Mouse (Mus musculus) cerebellum, adult 2 months (tissue): ENCODE data around the gene Use1. TPM values are rescaled to one million over a fixed set of nuclear protein-coding genes. Genes with fewer than 3 reads are reported as not detected.
A peak's percentile ranks its signal among the peaks of the same experiment; 100 is the strongest.

Experiments used
- DNase-seq, 2 experiments: peaks; one replicate each; pipeline ENCODE4 v3.0.0; 2021
- H3K27ac ChIP-seq: fragments of 200-500 bp; 2 replicates; pipeline ENCODE4 v1.5.1; 2012; ENCODE audit warnings: low read length, control low read depth, inconsistent platforms; ENCODE audit not compliant: insufficient read depth
- H3K27me3 ChIP-seq: fragments of 200-500 bp; 2 replicates; pipeline ENCODE4 v1.6.1; 2012; ENCODE audit warnings: inconsistent platforms, mild to moderate bottlenecking, low read length, moderate library complexity; ENCODE audit not compliant: control insufficient read depth, insufficient read depth
- H3K4me1 ChIP-seq: fragments of 200-500 bp; 2 replicates; pipeline ENCODE4 v1.6.1; 2011; ENCODE audit warnings: low read length; ENCODE audit not compliant: control insufficient read depth, insufficient read depth
- H3K4me3 ChIP-seq: fragments of 200-500 bp; replicated peaks from 2 replicates; pipeline ENCODE3; 2011; ENCODE audit warnings: mild to moderate bottlenecking, low read depth, low read length, control low read depth; ENCODE audit not compliant: insufficient read depth
- CTCF ChIP-seq: fragments of 200-500 bp; IDR thresholded peaks from 2 replicates; pipeline ENCODE4 v1.5.1; 2011; ENCODE audit warnings: low read depth, mild to moderate bottlenecking, control low read depth, low read length, moderate library complexity, borderline replicate concordance; ENCODE audit not compliant: insufficient read depth
- POLR2A ChIP-seq: fragments of 200-500 bp; IDR thresholded peaks from 2 replicates; pipeline ENCODE4 v1.6.1; 2011; ENCODE audit warnings: low read length, control low read depth, borderline replicate concordance; ENCODE audit not compliant: insufficient read depth
- WGBS: fragments of 180-500 bp; shearing (Covaris S2); methylation state at CpG from one replicate; pipeline ENCODE4 v1.1.7; 2018; 5-methylcytosine and 5-hydroxymethylcytosine counted together
- polyA plus RNA-seq: library from polyadenylated mRNA; depleted of rRNA; stranded (reverse); fragments of >200 nt; gene quantifications from 2 replicates; pipeline ENCODE4 v1.2.3, GENCODE M21; 2012

The Use1 gene
- polyA plus RNA-seq, 1 experiment = 204 TPM

GRCm38 (mm10) chr8:71388267-71388666 is 21.6 kb downstream of the Use1 start:
- no peaks in the 10 kb centered on the region; the same call in 1 of the 2 replicates for H3K4me1 ChIP-seq
- no peak overlapping the region for H3K27ac ChIP-seq
- 79% methylated on average over 1 of the region's 1 CpGs for WGBS
- H3K27me3 ChIP-seq = no peaks in the 10 kb centered on the region
- TF ChIP-seq CTCF (no peak), POLR2A (no peak)
- no peak for DNase-seq
- no peak overlapping the region for H3K4me3 ChIP-seq

- Histone ChIP-seq H3K4me1 (no peaks in the 10 kb centered on the region; the same call in 1 of the 2 replicates), H3K27ac (no peak overlapping the region), H3K27me3 (no peaks in the 10 kb centered on the region), H3K4me3 (no peak overlapping the region)
- TF ChIP-seq CTCF = no peak
- no peak for TF ChIP-seq POLR2A
- peak in 1 of 2 experiments; percentile 0 for DNase-seq
- WGBS = 87% methylated on average over 2 of the region's 2 CpGs
These were observed 25.0 kb downstream of the Use1 start for GRCm38 (mm10) chr8:71391696-71392095.

- Histone ChIP-seq H3K4me3 (no peak overlapping the region), H3K27me3 (no peaks in the 10 kb centered on the region), H3K4me1 (no peaks in the 10 kb centered on the region; the same call in 1 of the 2 replicates), H3K27ac (no peak overlapping the region)
- peak in 1 of 2 experiments; percentile 2 for DNase-seq
- TF ChIP-seq CTCF = no peak
- TF ChIP-seq POLR2A = no peak
- WGBS = 79% methylated on average over 5 of the region's 5 CpGs
These were observed 25.7 kb downstream of the Use1 start for GRCm38 (mm10) chr8:71392391-71392790.

- H3K27me3 ChIP-seq = no peaks in the 10 kb centered on the region
- peaks cover 3% of the 10 kb centered on the region; the same call in 1 of the 2 replicates for H3K4me1 ChIP-seq
- TF ChIP-seq POLR2A (no peak), CTCF (no peak)
- WGBS = 10% methylated on average over 3 of the region's 3 CpGs
- H3K27ac ChIP-seq = no peak overlapping the region
- H3K4me3 ChIP-seq = no peak overlapping the region
- peak in 1 of 2 experiments; percentile 6 for DNase-seq
These were observed 26.2 kb downstream of the Use1 start for GRCm38 (mm10) chr8:71392871-71393270.

- no peaks in the 10 kb centered on the region for H3K27me3 ChIP-seq
- H3K4me1 ChIP-seq = 0 out of 2 replicates have a peak, but pooled peaks cover 3% of the 10 kb centered on the region
- TF ChIP-seq CTCF (no peak), POLR2A (no peak)
- whole genome bisulfite sequencing = 78% methylated on average over 7 of the region's 7 CpGs
- DNase-seq = peak in 1 of 2 experiments; percentile 11
- no peak overlapping the region for H3K27ac ChIP-seq
- no peak overlapping the region for H3K4me3 ChIP-seq
These were observed 27.8 kb downstream of the Use1 start for GRCm38 (mm10) chr8:71394481-71394880.

GRCm38 (mm10) chr8:71395071-71395470 is 28.4 kb downstream of the Use1 start:
- no peak for TF ChIP-seq CTCF
- TF ChIP-seq POLR2A = no peak
- no peak overlapping the region for H3K27ac ChIP-seq
- DNase-seq = peak in 1 of 2 experiments; percentile 17
- 86% methylated on average over 10 of the region's 10 CpGs for WGBS
- H3K27me3 ChIP-seq = no peaks in the 10 kb centered on the region
- 0 out of 2 replicates have a peak, but pooled peaks cover 3% of the 10 kb centered on the region for H3K4me1 ChIP-seq
- H3K4me3 ChIP-seq = no peak overlapping the region

GRCm38 (mm10) chr8:71395629-71396028 is 29.0 kb downstream of the Use1 start, which contains the start of gene Ushbp1:
TSS of gene Ushbp1 (minus strand) at chr8:71395802.
- H3K4me3 ChIP-seq = peak within 1 kb of the TSS; percentile 77
- no peak for TF ChIP-seq POLR2A
- peak within 1 kb of the TSS; percentile 80 for H3K27ac ChIP-seq
- H3K4me1 ChIP-seq = 0 out of 2 replicates have a peak, but pooled peaks cover 3% of the 10 kb centered on the region
- DNase-seq = peak in 1 of 2 experiments; percentile 32
- H3K27me3 ChIP-seq = no peaks in the 10 kb centered on the region
- WGBS = 90% methylated on average over 9 of the region's 9 CpGs

- peak; percentile 93 to 98 for DNase-seq
- WGBS = under 1% methylated on average over 34 of the region's 34 CpGs
- TF ChIP-seq POLR2A (peak; percentile 81; the same call in 1 of the 2 replicates), CTCF (no peak)
These were observed 30.1 kb downstream of the Use1 start, which contains the start of gene Babam1 for GRCm38 (mm10) chr8:71396639-71397305. TSS of gene Babam1 (plus strand) at chr8:71396861.

More at GRCm38 (mm10) chr8:71396639-71397305, 30.1 kb downstream of the Use1 start, which contains the start of gene Babam1:
- Histone ChIP-seq H3K27me3 (no peaks in the 10 kb centered on the region), H3K4me3 (peak within 1 kb of the TSS; percentile 77), H3K4me1 (0 out of 2 replicates have a peak, but pooled peaks cover 3% of the 10 kb centered on the region), H3K27ac (peak within 1 kb of the TSS; percentile 80)
